ENCODE assay signal across 28 mouse cellular contexts in genomic region chr9:57232341-57232940, GRCm38 (mm10). TPM values are rescaled to one million over a fixed set of nuclear protein-coding genes. Genes with fewer than 3 reads are reported as not detected.
"Had no signal": no experiment of that assay in that cellular context is flagged by ENCODE, and none has a peak within 500 bp of the region (broad histone marks: within the 10 kb centered on the region; RNA-seq: fewer than 3 reads in every experiment).

No protein-coding gene starts in this region.

- H3K9me3 ChIP-seq: limb, embryonic 10.5 days; limb, embryonic 13.5 days; liver, embryonic 13.5 days; megakaryocyte, embryonic 14.5 days; midbrain, embryonic 10.5 days; midbrain, embryonic 13.5 days; neural tube, embryonic 13.5 days; stomach, embryonic 15.5 days had no signal

- H3K27ac ChIP-seq: kidney, postnatal 0 days; limb, embryonic 10.5 days; limb, embryonic 13.5 days; liver, embryonic 13.5 days; midbrain, embryonic 10.5 days; midbrain, embryonic 13.5 days; neural tube, embryonic 13.5 days; stomach, embryonic 15.5 days had no signal

- H3K27me3 ChIP-seq: limb, embryonic 13.5 days; midbrain, embryonic 13.5 days; neural tube, embryonic 13.5 days; stomach, embryonic 15.5 days had no signal

- H3K4me1 ChIP-seq: midbrain, embryonic 13.5 days; neural tube, embryonic 13.5 days; stomach, embryonic 15.5 days had no signal

- DNase-seq: kidney, adult 2 months; liver, embryonic 13.5 days; lung, embryonic 14.5 days; retina, postnatal 1 day; right cerebral cortex, postnatal 25 days; spleen, adult 18-20 months; thymus, postnatal 25 days had no signal

- H3K36me3 ChIP-seq: limb, embryonic 10.5 days; limb, embryonic 13.5 days; liver, embryonic 13.5 days; midbrain, embryonic 10.5 days; midbrain, embryonic 13.5 days; neural tube, embryonic 13.5 days; stomach, embryonic 15.5 days had no signal

- H3K4me2 ChIP-seq: limb, embryonic 13.5 days; liver, embryonic 13.5 days; lung, embryonic 14.5 days; midbrain, embryonic 13.5 days; neural tube, embryonic 13.5 days; stomach, embryonic 15.5 days had no signal

- H3K4me3 ChIP-seq: limb, embryonic 10.5 days; limb, embryonic 13.5 days; liver, embryonic 13.5 days; megakaryocyte, embryonic 14.5 days; midbrain, embryonic 10.5 days; midbrain, embryonic 13.5 days; myocyte; neural tube, embryonic 13.5 days; stomach, embryonic 15.5 days had no signal

- H3K9ac ChIP-seq: limb, embryonic 13.5 days; liver, embryonic 13.5 days; lung, embryonic 14.5 days; midbrain, embryonic 13.5 days; neural tube, embryonic 13.5 days; stomach, embryonic 15.5 days had no signal

- ATAC-seq: lung, postnatal 0 days; midbrain, embryonic 13.5 days; midbrain, embryonic 16.5 days had no signal

RNA-seq across cellular contexts. Expression of gene Trcg1, which starts 3.9 kb away (rescaled TPM):
- total RNA-seq: layer of hippocampus, adult 8-10 months; layer of hippocampus, postnatal 14 days; left cerebral cortex, adult 8-10 months; left cerebral cortex, postnatal 25 days; liver, adult 2 months; monocyte, adult 5-6 weeks had no signal
- polyA plus RNA-seq: kidney, adult 2 months; kidney, embryonic 14.5 days; large intestine, adult 2 months; limb, embryonic 10.5 days; limb, embryonic 13.5 days; liver, adult 2 months; liver, embryonic 13.5 days; liver, embryonic 16.5 days; lung, embryonic 14.5 days; lung, postnatal 0 days; midbrain, embryonic 10.5 days; midbrain, embryonic 13.5 days; midbrain, embryonic 16.5 days; myocyte; neural tube, embryonic 13.5 days; thymus, postnatal 0 days had no signal
